Mouse (Mus musculus) adrenal gland, adult 8-10 months (tissue): Measurements from ENCODE around the gene Nmu. TPM values are rescaled to one million over a fixed set of nuclear protein-coding genes. Genes with fewer than 3 reads are reported as not detected.

Source experiments
- DNase-seq: peaks from one replicate; pipeline ENCODE4 v3.0.0; 2022
- total RNA-seq, 4 experiments: library from RNA; stranded (reverse); gene quantifications; 2 replicates each; pipeline ENCODE4 v1.2.4; 2022

The Nmu gene
- total RNA-seq, 4 experiments from 2014 or later: not detected

DNA sequence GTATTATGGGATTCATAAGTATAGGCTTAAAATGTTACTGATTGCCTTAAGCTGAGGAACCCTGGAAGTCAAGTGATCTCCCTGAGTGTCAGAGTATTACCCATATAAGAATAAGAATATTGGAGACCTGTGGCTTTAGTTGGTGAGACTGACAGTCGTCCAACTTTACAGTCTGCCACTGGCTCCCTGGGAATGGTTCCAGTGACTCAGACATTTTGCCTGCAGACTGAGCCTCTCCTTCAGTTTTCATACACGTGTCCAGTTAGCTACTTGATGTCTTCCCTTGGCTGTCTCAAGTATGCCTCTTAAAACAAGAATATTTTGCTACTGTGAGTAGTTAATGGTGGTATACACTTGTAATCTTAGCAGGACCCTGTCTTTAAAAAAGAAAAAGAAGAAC lies 55.4 kb downstream of the Nmu start:
- DNase-seq: no peak

DNA sequence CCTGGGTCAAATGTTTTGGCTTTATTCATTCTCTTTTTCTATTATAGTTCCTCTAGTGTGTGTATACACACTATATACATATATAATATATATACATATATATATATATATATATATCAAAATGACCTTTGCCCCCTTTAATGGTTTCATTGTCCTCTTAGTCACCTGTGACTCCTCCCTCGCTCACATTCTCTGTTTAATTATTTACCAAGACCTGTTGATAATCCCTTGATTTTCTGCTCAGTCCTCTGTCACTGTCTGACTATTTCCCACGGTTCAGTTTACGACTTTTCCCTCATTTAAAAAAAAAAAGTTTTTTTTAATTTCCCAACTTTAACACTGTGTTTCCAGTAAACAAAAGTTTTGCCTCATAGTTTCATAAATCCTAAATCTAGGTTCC lies 57.3 kb downstream of the Nmu start:
- no peak for DNase-seq

DNA sequence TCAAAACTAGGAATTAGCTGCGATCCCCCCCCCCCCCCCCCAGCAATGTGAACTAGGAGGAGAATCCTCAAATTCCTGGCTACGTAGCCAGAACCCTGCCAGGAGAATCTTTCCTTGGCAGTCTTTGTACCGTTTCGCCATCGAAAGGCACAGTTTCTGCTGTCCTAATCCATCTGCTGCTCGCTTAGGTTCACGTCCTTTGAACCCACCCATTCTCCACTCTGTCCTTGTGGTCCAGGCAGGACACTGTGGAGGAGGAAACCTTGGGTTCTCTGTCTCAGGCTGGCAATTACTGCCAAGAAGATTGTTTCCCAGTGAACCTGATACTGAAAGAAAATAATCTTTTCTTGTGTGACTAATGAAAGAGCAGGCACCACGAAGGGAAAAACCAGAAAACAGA lies 58.0 kb downstream of the Nmu start:
- no peak for DNase-seq

DNA sequence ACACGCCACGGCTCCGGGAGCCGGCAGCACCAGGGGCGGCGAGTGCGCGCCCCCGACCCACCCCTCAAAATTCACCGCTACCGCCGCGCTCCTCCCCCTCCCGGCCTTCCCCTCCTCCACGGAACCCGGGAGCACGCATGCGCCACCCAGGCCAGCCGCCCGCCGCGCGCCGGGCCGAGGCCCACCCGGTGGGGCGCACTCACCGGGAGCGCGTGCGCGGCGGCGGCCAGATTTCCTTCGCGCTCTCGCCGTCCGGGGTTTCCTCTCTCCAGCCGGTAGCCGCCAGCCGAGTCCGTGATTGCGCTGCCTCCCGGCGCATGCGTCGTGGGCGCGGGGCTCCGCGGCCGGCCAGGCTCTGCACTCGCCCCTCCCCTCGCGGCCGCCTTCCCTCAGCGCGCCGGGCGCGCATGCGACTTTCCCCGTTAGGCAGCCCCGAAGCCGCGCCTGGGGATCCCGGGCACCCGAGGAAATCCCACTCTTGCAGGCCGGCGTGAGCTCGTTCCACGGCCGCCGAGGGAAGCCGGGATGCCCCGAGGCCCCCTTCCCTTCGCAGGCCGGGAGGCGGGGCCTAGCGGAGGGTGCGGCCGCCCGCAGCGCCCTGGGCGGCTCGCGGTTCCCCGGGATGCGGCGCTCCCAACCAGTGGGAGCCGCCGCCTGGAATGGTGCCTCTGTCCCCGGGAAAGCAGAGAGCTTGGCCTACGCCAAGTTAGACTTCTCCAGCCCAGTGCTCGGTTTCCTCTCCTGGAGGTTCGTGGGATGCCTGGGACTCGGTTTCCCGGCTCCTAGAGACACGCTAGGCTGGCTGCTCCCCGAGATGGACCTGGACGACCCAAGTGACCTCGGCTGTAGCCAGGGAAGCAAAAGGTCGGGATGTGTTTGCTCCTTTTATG lies 58.9 kb downstream of the Nmu start, which contains the start of gene Clock:
TSS of gene Clock (minus strand) at position 341 of the 890 bp plus-strand sequence.
- peak; percentile 84 for DNase-seq

DNA sequence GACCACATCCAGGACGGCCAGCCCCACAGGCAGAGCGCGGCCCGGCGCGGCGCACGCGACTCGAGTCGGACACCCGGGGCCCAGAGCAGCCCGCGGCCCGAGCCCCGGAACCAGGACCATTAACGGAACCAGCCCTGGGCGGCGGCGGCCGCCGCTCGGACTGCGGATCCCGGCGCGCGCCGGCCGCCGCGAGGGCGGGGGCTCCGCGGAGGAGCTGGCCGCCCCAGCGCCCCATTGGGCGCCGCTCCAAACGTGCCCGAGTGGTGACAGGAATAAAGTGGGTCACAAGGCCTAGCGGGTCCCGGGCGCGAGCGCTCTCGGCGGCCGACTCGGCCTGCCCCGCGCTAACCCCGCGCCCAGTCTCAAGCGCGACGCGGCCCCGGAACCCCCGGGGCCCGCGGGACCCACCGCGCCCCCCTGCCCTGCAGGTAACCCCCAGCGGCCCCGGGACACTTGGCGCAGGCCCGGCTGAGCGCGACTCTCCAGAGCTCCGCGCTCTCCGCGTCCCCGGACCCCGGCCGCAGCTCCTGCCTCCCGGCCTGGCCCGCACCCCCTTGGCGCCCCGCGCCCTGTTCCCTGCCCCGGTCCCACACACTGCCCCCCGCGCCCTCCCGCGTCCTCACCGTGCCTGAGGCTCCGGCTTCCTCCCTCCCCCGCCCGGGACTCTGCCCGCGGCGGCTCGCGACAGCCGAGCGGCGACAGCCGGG lies 59.7 kb downstream of the Nmu start:
- peak; percentile 68 for DNase-seq

DNA sequence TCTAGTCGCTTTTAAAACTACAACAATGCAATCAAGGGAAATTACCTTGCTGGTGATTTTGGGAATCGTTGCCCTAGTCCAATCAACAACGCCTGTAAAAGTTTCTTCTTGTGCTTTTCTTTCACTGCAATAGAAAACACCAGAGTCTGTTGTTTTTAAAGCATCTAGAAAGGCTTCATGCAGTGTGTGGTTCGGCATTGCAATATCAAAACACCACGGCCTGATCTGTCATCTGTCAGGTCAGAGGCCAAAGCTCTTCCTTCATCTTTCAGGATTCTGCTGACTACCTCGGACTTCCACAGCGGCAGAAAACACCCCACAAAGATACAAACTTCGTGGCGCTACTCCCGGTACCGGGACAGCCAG lies 60.2 kb downstream of the Nmu start:
- no peak for DNase-seq

- DNase-seq: no peak
These were observed 61.6 kb downstream of the Nmu start for GRCm38 (mm10) chr5:76302009-76302408.

DNA sequence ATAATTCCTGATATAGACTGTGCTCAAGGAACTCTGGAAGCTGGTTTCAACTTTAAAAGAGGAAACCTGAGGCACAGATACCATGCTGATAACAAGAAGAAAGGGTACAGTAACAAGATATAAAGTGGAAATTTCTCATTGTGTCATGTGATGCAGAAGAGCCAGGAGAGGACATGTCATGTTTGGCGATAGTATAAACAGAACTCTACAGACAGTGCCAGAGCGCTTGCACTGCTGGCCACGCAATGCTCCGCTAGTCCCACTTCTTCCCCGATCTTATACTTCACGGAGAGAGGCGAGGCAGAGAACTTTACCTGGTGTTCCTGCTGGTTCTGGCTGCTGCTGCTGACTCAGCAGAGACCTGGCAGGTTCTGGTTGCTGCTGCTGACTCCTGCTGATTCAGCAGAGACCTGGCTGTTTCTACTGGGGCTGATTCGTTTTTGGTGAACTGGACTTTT lies 74.3 kb downstream of the Nmu start:
- no peak for DNase-seq

- no peak for DNase-seq
These were observed 75.3 kb downstream of the Nmu start for GRCm38 (mm10) chr5:76288256-76288655.

DNA sequence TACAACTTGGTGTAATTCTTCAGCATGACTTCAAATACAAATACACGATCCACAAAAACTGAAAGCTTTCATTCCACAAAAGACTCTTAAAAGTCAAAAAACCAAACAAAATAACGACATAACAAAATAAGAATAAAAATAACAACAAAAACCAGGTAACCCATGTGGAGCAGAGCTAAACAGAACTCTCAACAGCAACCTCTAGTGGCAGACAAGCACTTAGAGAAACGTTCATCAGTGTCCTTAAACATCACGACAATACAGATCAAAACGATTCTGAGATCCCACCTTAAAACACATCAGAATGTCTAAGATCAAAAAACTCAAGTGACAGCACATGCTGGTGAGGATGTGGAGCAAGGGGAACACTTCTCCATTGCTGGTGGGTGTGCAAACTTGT lies 76.5 kb downstream of the Nmu start:
- no peak for DNase-seq

GRCm38 (mm10) chr5:76285699-76286098 lies 77.9 kb downstream of the Nmu start:
- DNase-seq: no peak

GRCm38 (mm10) chr5:76283890-76284289 lies 79.7 kb downstream of the Nmu start:
- no peak for DNase-seq

Other genes with a start within 250 kb of the Nmu start
- gene Srd5a3, start 223.5 kb downstream of the Nmu start, total RNA-seq: 10 to 100 TPM; 29.6 to 34.8 (median 32.8) TPM
- gene Tmem165, start 179.9 kb downstream of the Nmu start, total RNA-seq: 10 to 100 TPM; 35.7 to 53.4 (median 42.6) TPM
- 10 to 100 TPM; 34.7 to 45.4 (median 43.5) TPM for gene Clock, start 59.0 kb downstream of the Nmu start, total RNA-seq
- not detected for gene Pdcl2, start 32.6 kb downstream of the Nmu start, total RNA-seq
- gene Gm7271, start 120.3 kb upstream of the Nmu start, total RNA-seq: not detected
- 100 to 1,000 TPM in 1 of 4 experiments, 10 to 100 TPM in 3; 56.2 to 101 (median 72.2) TPM for gene Exoc1, start 165.5 kb upstream of the Nmu start, total RNA-seq
- 1 to 10 TPM; 3.7 to 7.3 (median 5.6) TPM for gene Cep135, start 224.9 kb upstream of the Nmu start, total RNA-seq